ENCODE assay signal across 26 mouse cellular contexts in the genomic region with DNA sequence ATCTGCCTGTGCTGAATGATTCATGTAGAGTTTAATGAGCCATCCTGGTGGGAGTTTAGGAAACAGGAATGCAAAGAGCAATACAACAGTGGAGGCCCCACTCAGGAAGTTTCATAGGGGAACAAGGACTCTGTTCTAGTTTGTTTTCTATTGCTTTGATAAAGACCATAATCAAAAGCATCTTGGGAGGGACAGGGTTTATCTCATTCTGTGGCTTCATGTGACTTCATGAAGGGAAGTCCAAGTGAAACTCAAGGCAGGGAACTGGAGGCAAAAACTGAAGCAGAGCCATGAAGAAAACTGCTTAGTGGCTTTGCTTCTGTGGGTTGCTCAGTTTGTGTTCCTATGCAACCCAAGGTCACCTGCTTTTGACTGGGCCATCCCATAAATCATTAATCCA. TPM values are rescaled to one million over a fixed set of nuclear protein-coding genes. Genes with fewer than 3 reads are reported as not detected.
"Had no signal": no experiment of that assay in that cellular context is flagged by ENCODE, and none has a peak within 500 bp of the region (broad histone marks: within the 10 kb centered on the region; RNA-seq: fewer than 3 reads in every experiment).

No protein-coding gene starts in this region.

- H3K4me2 ChIP-seq: liver, embryonic 15.5 days; lung, embryonic 15.5 days; midbrain, embryonic 12.5 days; neural tube, embryonic 13.5 days; neural tube, embryonic 15.5 days had no signal

- H3K4me3 ChIP-seq: liver, embryonic 15.5 days; lung, embryonic 15.5 days; midbrain, embryonic 10.5 days; midbrain, embryonic 12.5 days; myocyte; neural tube, embryonic 13.5 days; neural tube, embryonic 15.5 days had no signal

- DNase-seq: lung, adult 18-20 months; lung, postnatal 14 days; lung, postnatal 4 days; midbrain, embryonic 14.5 days; retina, postnatal 1 day; right cerebral cortex, adult 18-20 months; right cerebral cortex, postnatal 25 days; right cerebral cortex, postnatal 4 days; spleen, adult 18-20 months; thymus, adult 18-20 months; thymus, postnatal 14 days; thymus, postnatal 36 days had no signal

- H3K27me3 ChIP-seq: liver, embryonic 15.5 days; lung, embryonic 15.5 days; midbrain, embryonic 12.5 days; neural tube, embryonic 13.5 days; neural tube, embryonic 15.5 days had no signal

- H3K36me3 ChIP-seq: liver, embryonic 15.5 days; lung, embryonic 15.5 days; midbrain, embryonic 10.5 days; midbrain, embryonic 12.5 days; neural tube, embryonic 13.5 days; neural tube, embryonic 15.5 days had no signal

- H3K27ac ChIP-seq: liver, embryonic 15.5 days; lung, embryonic 15.5 days; midbrain, embryonic 10.5 days; midbrain, embryonic 12.5 days; neural tube, embryonic 13.5 days; neural tube, embryonic 15.5 days had no signal

- ATAC-seq: lung, postnatal 0 days; midbrain, embryonic 16.5 days had no signal

- H3K4me1 ChIP-seq: liver, embryonic 15.5 days; lung, embryonic 15.5 days; midbrain, embryonic 10.5 days; midbrain, embryonic 12.5 days; neural tube, embryonic 13.5 days; neural tube, embryonic 15.5 days had no signal

- H3K9me3 ChIP-seq: liver, embryonic 15.5 days; lung, embryonic 15.5 days; midbrain, embryonic 10.5 days; midbrain, embryonic 12.5 days; neural tube, embryonic 13.5 days; neural tube, embryonic 15.5 days had no signal

- H3K9ac ChIP-seq: liver, embryonic 15.5 days; lung, embryonic 15.5 days; midbrain, embryonic 12.5 days; neural tube, embryonic 13.5 days; neural tube, embryonic 15.5 days had no signal

RNA-seq across cellular contexts. Expression of gene Olfr763, which starts 3.9 kb away (rescaled TPM):
- polyA plus RNA-seq: liver, embryonic 15.5 days; lung, embryonic 15.5 days; lung, postnatal 0 days; midbrain, embryonic 10.5 days; midbrain, embryonic 12.5 days; midbrain, embryonic 14.5 days; midbrain, embryonic 16.5 days; neural tube, embryonic 11.5 days; neural tube, embryonic 13.5 days; neural tube, embryonic 15.5 days; small intestine, adult 2 months; stomach, embryonic 14.5 days; stomach, embryonic 16.5 days; thymus, postnatal 0 days had no signal

RNA-seq across cellular contexts. Expression of gene Olfr764-ps1, which starts 25.2 kb away (rescaled TPM):
- polyA plus RNA-seq: liver, embryonic 15.5 days; lung, embryonic 15.5 days; lung, postnatal 0 days; midbrain, embryonic 10.5 days; midbrain, embryonic 12.5 days; midbrain, embryonic 14.5 days; midbrain, embryonic 16.5 days; neural tube, embryonic 11.5 days; neural tube, embryonic 13.5 days; neural tube, embryonic 15.5 days; small intestine, adult 2 months; stomach, embryonic 14.5 days; stomach, embryonic 16.5 days; thymus, postnatal 0 days had no signal

RNA-seq across cellular contexts. Expression of gene Olfr9, which starts 25.2 kb away (rescaled TPM):
- polyA plus RNA-seq: liver, embryonic 15.5 days; lung, embryonic 15.5 days; lung, postnatal 0 days; midbrain, embryonic 10.5 days; midbrain, embryonic 12.5 days; midbrain, embryonic 14.5 days; midbrain, embryonic 16.5 days; myocyte; neural tube, embryonic 11.5 days; neural tube, embryonic 13.5 days; neural tube, embryonic 15.5 days; small intestine, adult 2 months; stomach, embryonic 14.5 days; stomach, embryonic 16.5 days; thymus, postnatal 0 days had no signal

RNA-seq across cellular contexts. Expression of gene Olfr765, which starts 35.3 kb away (rescaled TPM):
- polyA plus RNA-seq: liver, embryonic 15.5 days; lung, embryonic 15.5 days; lung, postnatal 0 days; midbrain, embryonic 10.5 days; midbrain, embryonic 12.5 days; midbrain, embryonic 14.5 days; midbrain, embryonic 16.5 days; myocyte; neural tube, embryonic 11.5 days; neural tube, embryonic 13.5 days; neural tube, embryonic 15.5 days; small intestine, adult 2 months; stomach, embryonic 14.5 days; stomach, embryonic 16.5 days; thymus, postnatal 0 days had no signal

RNA-seq across cellular contexts. Expression of gene Mettl7b, which starts 53.7 kb away (rescaled TPM):
- polyA plus RNA-seq: liver, embryonic 15.5 days; lung, embryonic 15.5 days; midbrain, embryonic 10.5 days; midbrain, embryonic 12.5 days; midbrain, embryonic 14.5 days; midbrain, embryonic 16.5 days; neural tube, embryonic 11.5 days; neural tube, embryonic 15.5 days; stomach, embryonic 14.5 days had no signal
